Mouse (Mus musculus) midbrain, postnatal 0 days (tissue): ENCODE data around the gene Slc25a13. TPM values are rescaled to one million over a fixed set of nuclear protein-coding genes. Genes with fewer than 3 reads are reported as not detected.

Source experiments
- ATAC-seq: fragments of 200-750 bp; cut with Nextera tagmentation; 2 replicates; pipeline ENCODE4 v1.8.0; 2017; ENCODE audit warnings: moderate number of reproducible peaks, mild to moderate bottlenecking, moderate TSS enrichment, moderate library complexity; ENCODE audit not compliant: low FRiP score
- DNase-seq: peaks from one replicate; pipeline ENCODE4 v3.0.0-alpha.2; 2015; ENCODE audit warnings: low spot score
- H3K27ac ChIP-seq: fragments of 300-500 bp; sonication (generic); 2 replicates; pipeline ENCODE4 v1.5.1; 2014; ENCODE audit warnings: low read depth, mild to moderate bottlenecking, low read length, mixed read lengths
- H3K27me3 ChIP-seq: fragments of 300-500 bp; sonication (generic); 2 replicates; pipeline ENCODE4 v1.6.1; 2014; ENCODE audit warnings: low read length, control low read depth, mixed read lengths; ENCODE audit not compliant: insufficient read depth
- H3K36me3 ChIP-seq: fragments of 300-500 bp; sonication (generic); 2 replicates; pipeline ENCODE4 v1.6.1; 2014; ENCODE audit warnings: low read length, control low read depth, mixed read lengths; ENCODE audit not compliant: insufficient read depth
- H3K4me1 ChIP-seq: fragments of 300-500 bp; sonication (generic); 2 replicates; pipeline ENCODE4 v1.6.1; 2014; ENCODE audit warnings: mild to moderate bottlenecking, control low read depth, antibody characterized with exemption, low read length, mixed read lengths; ENCODE audit not compliant: insufficient read depth
- H3K4me2 ChIP-seq: fragments of 300-500 bp; sonication (generic); 2 replicates; pipeline ENCODE4 v1.6.1; 2014; ENCODE audit warnings: low read depth, mild to moderate bottlenecking, low read length, mixed read lengths; ENCODE audit not compliant: poor library complexity, severe bottlenecking
- H3K4me3 ChIP-seq: fragments of 300-500 bp; sonication (generic); 2 replicates; pipeline ENCODE4 v1.5.1; 2014; ENCODE audit warnings: low read depth, mild to moderate bottlenecking, low read length, moderate library complexity
- H3K9ac ChIP-seq: fragments of 300-500 bp; sonication (generic); replicated peaks from 2 replicates; pipeline ENCODE4 v1.6.1; 2014; ENCODE audit warnings: mild to moderate bottlenecking, low read length, moderate library complexity, mixed read lengths; ENCODE audit not compliant: poor library complexity, severe bottlenecking
- H3K9me3 ChIP-seq: fragments of 300-500 bp; sonication (generic); 2 replicates; pipeline ENCODE4 v1.6.1; 2016; ENCODE audit warnings: low read length, control low read depth
- CTCF ChIP-seq: IDR thresholded peaks from 2 replicates; pipeline ENCODE4 v1.5.1; 2016; ENCODE audit warnings: antibody characterized with exemption, mild to moderate bottlenecking
- WGBS: fragments of 180-500 bp; shearing (Covaris S2); extraction: QIAGEN DNeasy Blood & Tissue Kit; methylation state at CpG from one replicate; pipeline ENCODE4 v1.1.7; 2014; 5-methylcytosine and 5-hydroxymethylcytosine counted together
- polyA plus RNA-seq: library from polyadenylated mRNA; unstranded; fragments of >200 nt; fragmentation: Nextera tagmentation; extraction: Ambion mirVana; gene quantifications from 2 replicates; pipeline ENCODE4 v1.2.1, GENCODE M21; 2015
- total RNA-seq: library from RNA; depleted of rRNA; stranded (reverse); fragments of >200 nt; gene quantifications from 2 replicates; pipeline ENCODE4 v1.2.3, GENCODE M21; 2014

Gene Slc25a13
- total and polyA plus RNA-seq, 2 experiments from 2014 or later, result 2.1 to 2.4 TPM

- Histone ChIP-seq H3K9me3 (no peaks in the 10 kb centered on the region), H3K4me2 (no peak overlapping the region), H3K27ac (no peak overlapping the region), H3K4me1 (no peaks in the 10 kb centered on the region), H3K4me3 (no peak overlapping the region), H3K27me3 (no peaks in the 10 kb centered on the region), H3K36me3 (no peaks in the 10 kb centered on the region), H3K9ac (no peak overlapping the region)
- ATAC-seq, result no peak
- TF ChIP-seq CTCF, result no peak
- DNase-seq, result no peak
- WGBS, result 86% methylated on average over 4 of the region's 4 CpGs
Observed at GRCm38 (mm10) chr6:6120841-6121240, 96.1 kb downstream of the Slc25a13 start.

DNA sequence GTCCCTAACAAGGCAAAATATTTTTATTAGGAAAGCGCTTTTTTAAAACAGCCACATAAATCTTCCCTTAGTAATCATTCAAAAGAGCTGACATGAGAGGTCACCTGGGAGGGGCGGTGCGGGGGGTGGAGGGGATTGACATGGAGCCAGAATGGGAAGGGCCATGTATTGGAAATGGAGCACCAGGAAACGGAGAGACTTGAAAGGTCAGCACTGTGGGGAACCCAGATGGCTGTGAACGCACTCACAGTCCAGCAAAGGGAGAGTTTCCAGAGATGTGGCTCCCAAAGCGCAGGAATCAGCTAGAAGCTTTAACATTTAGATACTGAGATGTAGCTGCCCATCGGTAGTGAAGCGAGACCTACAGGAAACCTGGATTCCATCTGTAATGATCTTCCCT lies 101.2 kb downstream of the Slc25a13 start:
- Histone ChIP-seq H3K4me2 (no peak overlapping the region), H3K27ac (no peak overlapping the region), H3K27me3 (no peaks in the 10 kb centered on the region), H3K9ac (no peak overlapping the region), H3K36me3 (no peaks in the 10 kb centered on the region), H3K4me1 (peaks cover 3% of the 10 kb centered on the region; the same call in 1 of the 2 replicates), H3K9me3 (no peaks in the 10 kb centered on the region), H3K4me3 (no peak overlapping the region)
- 85% methylated on average over 8 of the region's 8 CpGs for WGBS
- DNase-seq, result no peak
- no peak for ATAC-seq
- TF ChIP-seq CTCF, result no peak

DNA sequence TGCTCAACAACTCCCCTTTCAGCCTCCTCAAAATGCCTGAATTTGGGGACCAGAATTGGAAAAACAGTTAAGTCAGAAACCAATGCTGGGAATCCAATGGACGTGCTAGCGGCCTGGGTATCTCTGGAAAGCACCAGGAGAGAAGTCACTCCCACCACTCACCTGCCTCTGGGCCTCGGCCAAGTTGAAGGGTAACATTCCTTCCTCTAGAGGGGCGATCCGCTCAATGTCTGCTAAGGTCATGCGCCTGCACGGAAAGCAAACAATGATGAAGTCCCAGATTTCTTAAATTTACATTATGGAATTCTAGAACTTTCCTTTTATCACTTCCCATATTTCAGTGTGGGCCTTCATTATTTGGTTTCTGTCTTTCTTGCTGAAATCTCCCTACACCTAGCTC lies 103.2 kb downstream of the Slc25a13 start:
- WGBS, result 88% methylated on average over 7 of the region's 7 CpGs
- no peak overlapping the region for H3K27ac ChIP-seq
- no peaks in the 10 kb centered on the region for H3K36me3 ChIP-seq
- TF ChIP-seq CTCF, result no peak
- no peak for DNase-seq
- ATAC-seq, result no peak
- H3K9me3 ChIP-seq, result no peaks in the 10 kb centered on the region
- H3K4me2 ChIP-seq, result no peak overlapping the region
- H3K4me1 ChIP-seq, result peaks cover 3% of the 10 kb centered on the region; the same call in 1 of the 2 replicates
- H3K27me3 ChIP-seq, result no peaks in the 10 kb centered on the region
- no peak overlapping the region for H3K4me3 ChIP-seq
- H3K9ac ChIP-seq, result no peak overlapping the region

DNA sequence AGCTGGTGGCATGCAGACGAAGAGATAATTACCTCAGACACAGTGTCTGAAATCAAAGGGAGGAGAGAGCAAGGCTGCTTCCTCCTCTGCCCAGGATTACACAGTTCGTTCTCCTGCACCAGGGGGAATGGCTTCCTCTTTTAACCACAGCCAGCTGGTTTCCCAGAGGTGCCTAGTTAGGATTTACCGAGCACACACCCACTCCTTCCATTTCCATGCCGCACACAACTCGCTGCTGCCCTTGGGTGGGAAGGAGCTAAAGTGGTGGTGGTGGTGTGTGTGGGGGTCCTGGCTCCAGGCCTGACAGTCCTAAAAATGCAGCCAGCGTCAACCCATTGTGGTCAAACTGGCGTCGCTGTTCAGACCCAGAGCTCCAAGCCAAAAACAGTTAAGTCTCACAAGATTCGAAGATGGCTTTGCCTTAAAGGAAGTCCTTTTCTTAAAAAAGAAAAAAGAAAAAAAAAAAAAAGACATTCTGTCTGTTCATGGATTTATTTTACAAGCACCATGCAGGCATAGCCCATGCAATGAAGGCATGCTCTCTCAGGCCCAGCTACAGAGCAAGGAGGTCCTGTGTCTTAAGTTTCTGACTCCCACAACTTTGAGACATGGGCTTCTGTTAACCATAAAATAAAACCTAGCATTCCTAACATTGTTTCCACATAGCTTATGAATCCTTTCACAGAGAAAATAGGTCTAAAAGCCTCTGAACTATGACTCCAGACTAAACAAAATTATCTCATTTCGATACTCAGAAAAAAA lies 104.0 kb downstream of the Slc25a13 start:
- WGBS, result 54% methylated on average over 10 of the region's 10 CpGs
- peaks cover 3% of the 10 kb centered on the region; the same call in 1 of the 2 replicates for H3K4me1 ChIP-seq
- no peak overlapping the region for H3K4me2 ChIP-seq
- H3K9me3 ChIP-seq, result no peaks in the 10 kb centered on the region
- H3K27ac ChIP-seq, result no peak overlapping the region
- no peak for ATAC-seq
- H3K9ac ChIP-seq, result no peak overlapping the region
- no peak overlapping the region for H3K4me3 ChIP-seq
- no peak for DNase-seq
- H3K27me3 ChIP-seq, result no peaks in the 10 kb centered on the region
- no peak for TF ChIP-seq CTCF
- no peaks in the 10 kb centered on the region for H3K36me3 ChIP-seq

GRCm38 (mm10) chr6:6107419-6107966 lies 109.5 kb downstream of the Slc25a13 start:
- Histone ChIP-seq H3K36me3 (no peaks in the 10 kb centered on the region), H3K9me3 (no peaks in the 10 kb centered on the region), H3K27ac (no peak overlapping the region), H3K4me3 (no peak overlapping the region), H3K4me2 (no peak overlapping the region), H3K4me1 (peaks cover under 1% of the 10 kb centered on the region; the same call in 1 of the 2 replicates), H3K27me3 (no peaks in the 10 kb centered on the region), H3K9ac (no peak overlapping the region)
- no peak for ATAC-seq
- WGBS, result 58% methylated on average over 5 of the region's 5 CpGs
- peak; percentile 26 for DNase-seq
- TF ChIP-seq CTCF, result peak; percentile 57

DNA sequence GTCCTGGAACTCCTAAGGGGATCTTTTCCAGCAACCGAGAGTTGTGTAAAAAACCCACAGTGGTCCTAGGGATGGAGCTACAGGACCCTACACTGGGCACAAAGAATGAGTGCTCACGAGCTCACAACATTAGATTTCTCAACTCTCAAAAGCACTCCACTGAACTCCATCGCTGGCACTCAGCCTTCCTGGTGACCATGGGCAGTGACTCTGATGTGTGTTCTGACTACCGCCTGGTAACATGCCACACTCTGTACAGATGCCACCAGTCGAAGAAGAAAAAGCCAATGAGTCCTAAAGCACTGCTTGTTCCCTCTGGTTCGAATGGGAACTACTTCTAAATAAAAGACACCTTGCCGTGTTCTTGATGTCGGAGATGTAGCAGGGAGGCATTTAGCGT lies 111.4 kb downstream of the Slc25a13 start:
- no peak overlapping the region for H3K4me2 ChIP-seq
- ATAC-seq, result no peak
- TF ChIP-seq CTCF, result no peak
- H3K27me3 ChIP-seq, result no peaks in the 10 kb centered on the region
- WGBS, result 78% methylated on average over 9 of the region's 9 CpGs
- no peak overlapping the region for H3K9ac ChIP-seq
- H3K36me3 ChIP-seq, result no peaks in the 10 kb centered on the region
- no peaks in the 10 kb centered on the region for H3K4me1 ChIP-seq
- DNase-seq, result no peak
- no peak overlapping the region for H3K27ac ChIP-seq
- no peak overlapping the region for H3K4me3 ChIP-seq
- H3K9me3 ChIP-seq, result no peaks in the 10 kb centered on the region
